Mouse (Mus musculus): Measurements from ENCODE around the gene Scn1b. TPM values are rescaled to one million over a fixed set of nuclear protein-coding genes. Genes with fewer than 3 reads are reported as not detected.
A peak's percentile ranks its signal among the peaks of the same experiment; 100 is the strongest.

Scn1b gene
- polyA plus RNA-seq, 1 experiment from 2014 or later = 0.81 TPM

- Histone ChIP-seq H3K27ac (replicated peaks; ENCODE audit: low read depth, low read length) (no peak overlapping the region), H3K9me3 (replicated peaks; ENCODE audit: control insufficient read depth, low read length) (no peaks in the 10 kb centered on the region), H3K36me3 (replicated peaks; ENCODE audit: control insufficient read depth, insufficient read depth, low read depth, low read length) (no peaks in the 10 kb centered on the region), H3K4me2 (ENCODE audit: low read depth, low read length) (no peak overlapping the region), H3K27me3 (ENCODE audit: control insufficient read depth, insufficient read depth, low read length) (no peaks in the 10 kb centered on the region), H3K4me1 (ENCODE audit: control insufficient read depth, insufficient read depth, low read length) (no peaks in the 10 kb centered on the region; the same call in 1 of the 2 replicates), H3K4me3 (ENCODE audit: low read depth, low read length) (no peak overlapping the region), H3K9ac (replicated peaks; ENCODE audit: low read length) (no peak overlapping the region)
- WGBS = 30% methylated on average over 5 of the region's 5 CpGs
- DNase-seq (ENCODE audit: low spot score) (peak; percentile 78), ATAC-seq (replicated peaks; ENCODE audit: insufficient number of reproducible peaks, low FRiP score, low TSS enrichment, low read depth) (no peak; the same call in 1 of the 2 replicates)
These were observed 48.8 kb downstream of the Scn1b start for GRCm38 (mm10) chr7:31077885-31078445.

- no peak overlapping the region for H3K9ac ChIP-seq (replicated peaks; ENCODE audit: low read length)
- H3K9me3 ChIP-seq (replicated peaks; ENCODE audit: control insufficient read depth, low read length) = no peaks in the 10 kb centered on the region
- no peak overlapping the region for H3K27ac ChIP-seq (replicated peaks; ENCODE audit: low read depth, low read length)
- WGBS = 17% methylated on average over 6 of the region's 6 CpGs
- H3K27me3 ChIP-seq (ENCODE audit: control insufficient read depth, insufficient read depth, low read length) = no peaks in the 10 kb centered on the region
- H3K4me1 ChIP-seq (ENCODE audit: control insufficient read depth, insufficient read depth, low read length) = no peaks in the 10 kb centered on the region
- ATAC-seq (replicated peaks; ENCODE audit: insufficient number of reproducible peaks, low FRiP score, low TSS enrichment, low read depth) = peak; percentile 41; the same call in 1 of the 2 replicates
- H3K36me3 ChIP-seq (replicated peaks; ENCODE audit: control insufficient read depth, insufficient read depth, low read depth, low read length) = no peaks in the 10 kb centered on the region
- H3K4me2 ChIP-seq (ENCODE audit: low read depth, low read length) = no peak overlapping the region
- H3K4me3 ChIP-seq (ENCODE audit: low read depth, low read length) = no peak overlapping the region
- DNase-seq (ENCODE audit: low spot score) = no peak
These were observed 49.3 kb downstream of the Scn1b start for GRCm38 (mm10) chr7:31077470-31077869.

GRCm38 (mm10) chr7:31076492-31076891 is 50.3 kb downstream of the Scn1b start, which contains the start of gene Fxyd3:
Gene Fxyd3 (minus strand): TSS chr7:31076704.
- no peak for ATAC-seq (replicated peaks; ENCODE audit: insufficient number of reproducible peaks, low FRiP score, low TSS enrichment, low read depth)
- no peaks in the 10 kb centered on the region for H3K4me1 ChIP-seq (ENCODE audit: control insufficient read depth, insufficient read depth, low read length)

GRCm38 (mm10) chr7:31074713-31075069 is 52.1 kb downstream of the Scn1b start:
- no peak overlapping the region for H3K4me2 ChIP-seq (ENCODE audit: low read depth, low read length)
- H3K4me3 ChIP-seq (ENCODE audit: low read depth, low read length) = no peak overlapping the region
- WGBS = 83% methylated on average over 5 of the region's 5 CpGs
- H3K9me3 ChIP-seq (replicated peaks; ENCODE audit: control insufficient read depth, low read length) = no peaks in the 10 kb centered on the region
- no peaks in the 10 kb centered on the region for H3K4me1 ChIP-seq (ENCODE audit: control insufficient read depth, insufficient read depth, low read length)
- no peak overlapping the region for H3K27ac ChIP-seq (replicated peaks; ENCODE audit: low read depth, low read length)
- ATAC-seq (replicated peaks; ENCODE audit: insufficient number of reproducible peaks, low FRiP score, low TSS enrichment, low read depth) = no peak
- no peaks in the 10 kb centered on the region for H3K36me3 ChIP-seq (replicated peaks; ENCODE audit: control insufficient read depth, insufficient read depth, low read depth, low read length)
- DNase-seq (ENCODE audit: low spot score) = no peak
- no peaks in the 10 kb centered on the region for H3K27me3 ChIP-seq (ENCODE audit: control insufficient read depth, insufficient read depth, low read length)
- H3K9ac ChIP-seq (replicated peaks; ENCODE audit: low read length) = no peak overlapping the region

More at GRCm38 (mm10) chr7:31076492-31076891, 50.3 kb downstream of the Scn1b start, which contains the start of gene Fxyd3:
- no peak for DNase-seq (ENCODE audit: low spot score)
- Histone ChIP-seq H3K27ac (replicated peaks; ENCODE audit: low read depth, low read length) (no peak within 1 kb of the TSS), H3K36me3 (replicated peaks; ENCODE audit: control insufficient read depth, insufficient read depth, low read depth, low read length) (no peaks in the 10 kb centered on the region), H3K4me3 (ENCODE audit: low read depth, low read length) (no peak within 1 kb of the TSS), H3K9ac (replicated peaks; ENCODE audit: low read length) (no peak within 1 kb of the TSS), H3K4me2 (ENCODE audit: low read depth, low read length) (no peak within 1 kb of the TSS), H3K9me3 (replicated peaks; ENCODE audit: control insufficient read depth, low read length) (no peaks in the 10 kb centered on the region), H3K27me3 (ENCODE audit: control insufficient read depth, insufficient read depth, low read length) (no peaks in the 10 kb centered on the region)
- 39% methylated on average over 5 of the region's 5 CpGs for WGBS

- Histone ChIP-seq H3K4me2 (ENCODE audit: low read depth, low read length) (no peak overlapping the region), H3K9ac (replicated peaks; ENCODE audit: low read length) (no peak overlapping the region), H3K27ac (replicated peaks; ENCODE audit: low read depth, low read length) (no peak overlapping the region), H3K36me3 (replicated peaks; ENCODE audit: control insufficient read depth, insufficient read depth, low read depth, low read length) (no peaks in the 10 kb centered on the region), H3K9me3 (replicated peaks; ENCODE audit: control insufficient read depth, low read length) (no peaks in the 10 kb centered on the region), H3K4me1 (ENCODE audit: control insufficient read depth, insufficient read depth, low read length) (no peaks in the 10 kb centered on the region), H3K27me3 (ENCODE audit: control insufficient read depth, insufficient read depth, low read length) (no peaks in the 10 kb centered on the region), H3K4me3 (ENCODE audit: low read depth, low read length) (no peak overlapping the region)
- no peak; the same call in 1 of the 2 replicates for ATAC-seq (replicated peaks; ENCODE audit: insufficient number of reproducible peaks, low FRiP score, low TSS enrichment, low read depth)
- DNase-seq (ENCODE audit: low spot score) = no peak
- 63% methylated on average over 7 of the region's 7 CpGs for WGBS
These were observed 52.6 kb downstream of the Scn1b start for GRCm38 (mm10) chr7:31074061-31074712.

GRCm38 (mm10) chr7:31073546-31073945 is 53.3 kb downstream of the Scn1b start:
- Histone ChIP-seq H3K36me3 (replicated peaks; ENCODE audit: control insufficient read depth, insufficient read depth, low read depth, low read length) (no peaks in the 10 kb centered on the region), H3K9me3 (replicated peaks; ENCODE audit: control insufficient read depth, low read length) (no peaks in the 10 kb centered on the region), H3K9ac (replicated peaks; ENCODE audit: low read length) (no peak overlapping the region), H3K4me1 (ENCODE audit: control insufficient read depth, insufficient read depth, low read length) (no peaks in the 10 kb centered on the region), H3K27ac (replicated peaks; ENCODE audit: low read depth, low read length) (no peak overlapping the region), H3K27me3 (ENCODE audit: control insufficient read depth, insufficient read depth, low read length) (no peaks in the 10 kb centered on the region), H3K4me3 (ENCODE audit: low read depth, low read length) (no peak overlapping the region), H3K4me2 (ENCODE audit: low read depth, low read length) (no peak overlapping the region)
- DNase-seq (ENCODE audit: low spot score) = no peak
- ATAC-seq (replicated peaks; ENCODE audit: insufficient number of reproducible peaks, low FRiP score, low TSS enrichment, low read depth) = no peak

GRCm38 (mm10) chr7:31072326-31072725 is 54.5 kb downstream of the Scn1b start:
- Histone ChIP-seq H3K4me1 (ENCODE audit: control insufficient read depth, insufficient read depth, low read length) (no peaks in the 10 kb centered on the region), H3K4me3 (ENCODE audit: low read depth, low read length) (no peak overlapping the region), H3K27ac (replicated peaks; ENCODE audit: low read depth, low read length) (no peak overlapping the region), H3K4me2 (ENCODE audit: low read depth, low read length) (no peak overlapping the region), H3K9me3 (replicated peaks; ENCODE audit: control insufficient read depth, low read length) (no peaks in the 10 kb centered on the region), H3K9ac (replicated peaks; ENCODE audit: low read length) (no peak overlapping the region), H3K36me3 (replicated peaks; ENCODE audit: control insufficient read depth, insufficient read depth, low read depth, low read length) (no peaks in the 10 kb centered on the region), H3K27me3 (ENCODE audit: control insufficient read depth, insufficient read depth, low read length) (no peaks in the 10 kb centered on the region)
- 54% methylated on average over 9 of the region's 9 CpGs for WGBS
- DNase-seq (ENCODE audit: low spot score) (no peak), ATAC-seq (replicated peaks; ENCODE audit: insufficient number of reproducible peaks, low FRiP score, low TSS enrichment, low read depth) (no peak)

- ATAC-seq (replicated peaks; ENCODE audit: insufficient number of reproducible peaks, low FRiP score, low TSS enrichment, low read depth) (no peak), DNase-seq (ENCODE audit: low spot score) (no peak)
- Histone ChIP-seq H3K36me3 (replicated peaks; ENCODE audit: control insufficient read depth, insufficient read depth, low read depth, low read length) (no peaks in the 10 kb centered on the region), H3K27me3 (ENCODE audit: control insufficient read depth, insufficient read depth, low read length) (no peaks in the 10 kb centered on the region), H3K4me3 (ENCODE audit: low read depth, low read length) (no peak overlapping the region), H3K9ac (replicated peaks; ENCODE audit: low read length) (no peak overlapping the region), H3K4me1 (ENCODE audit: control insufficient read depth, insufficient read depth, low read length) (no peaks in the 10 kb centered on the region), H3K4me2 (ENCODE audit: low read depth, low read length) (no peak overlapping the region), H3K9me3 (replicated peaks; ENCODE audit: control insufficient read depth, low read length) (no peaks in the 10 kb centered on the region), H3K27ac (replicated peaks; ENCODE audit: low read depth, low read length) (no peak overlapping the region)
- WGBS = 80% methylated on average over 6 of the region's 6 CpGs
These were observed 56.5 kb downstream of the Scn1b start for GRCm38 (mm10) chr7:31070324-31070723.
